Mouse (Mus musculus): Measurements from ENCODE around the gene Prkcg.
"Not testable (repeated sequence)": the region's sequence is repeated elsewhere in the genome, so short reads cannot be mapped to it uniquely, and the experiment has no call there.

Gene Prkcg

GRCm38 (mm10) chr7:3290257-3291033 lies 1.5 kb downstream of the Prkcg start:
- DNase-seq (ENCODE audit: extremely low read depth, low read depth, low spot score): no peak

- no peak for DNase-seq (ENCODE audit: extremely low read depth, low read depth, low spot score)
Observed at GRCm38 (mm10) chr7:3291197-3291596, 2.2 kb downstream of the Prkcg start.

DNA sequence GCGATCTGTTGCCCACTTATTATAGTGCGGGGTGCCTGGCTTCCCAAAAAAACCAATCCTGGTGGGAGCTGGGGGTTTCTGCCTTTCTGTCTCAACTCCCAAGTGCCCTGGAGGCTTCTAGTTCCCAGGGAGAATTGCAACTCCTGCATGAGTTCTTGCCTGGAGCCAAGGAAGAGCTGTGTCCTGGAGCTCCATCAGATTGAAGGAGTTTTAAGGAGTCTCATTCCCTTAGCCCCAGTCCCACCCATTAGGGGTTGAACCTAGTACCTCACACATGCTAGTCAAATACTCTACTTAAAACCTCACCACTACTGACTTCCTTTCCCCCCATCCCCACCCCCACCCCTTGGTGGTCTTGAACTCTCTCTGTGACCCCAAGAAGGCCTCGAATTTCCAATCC lies 2.8 kb downstream of the Prkcg start:
- DNase-seq (ENCODE audit: extremely low read depth, low read depth, low spot score): no peak

DNA sequence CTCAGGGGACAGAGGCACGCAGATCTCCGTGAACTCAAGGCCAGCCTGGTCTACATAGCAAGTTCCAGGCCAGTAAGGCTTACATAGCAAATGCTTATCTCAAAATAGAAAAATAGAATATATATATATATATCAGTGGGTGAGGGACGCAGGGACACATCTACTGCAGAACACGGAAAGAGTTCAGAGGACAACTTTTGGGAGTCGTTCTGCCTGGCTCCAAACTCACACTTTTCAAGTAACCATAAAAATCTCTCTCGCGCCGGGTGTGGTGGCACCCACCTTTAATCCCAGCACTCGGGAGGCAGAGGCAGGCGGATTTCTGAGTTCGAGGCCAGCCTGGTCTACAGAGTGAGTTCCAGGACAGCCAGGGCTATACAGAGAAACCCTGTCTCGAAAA lies 3.3 kb downstream of the Prkcg start:
- DNase-seq (ENCODE audit: extremely low read depth, low read depth, low spot score): not testable (repeated sequence)

GRCm38 (mm10) chr7:3292791-3293190 lies 3.8 kb downstream of the Prkcg start:
- no peak for DNase-seq (ENCODE audit: extremely low read depth, low read depth, low spot score)

DNA sequence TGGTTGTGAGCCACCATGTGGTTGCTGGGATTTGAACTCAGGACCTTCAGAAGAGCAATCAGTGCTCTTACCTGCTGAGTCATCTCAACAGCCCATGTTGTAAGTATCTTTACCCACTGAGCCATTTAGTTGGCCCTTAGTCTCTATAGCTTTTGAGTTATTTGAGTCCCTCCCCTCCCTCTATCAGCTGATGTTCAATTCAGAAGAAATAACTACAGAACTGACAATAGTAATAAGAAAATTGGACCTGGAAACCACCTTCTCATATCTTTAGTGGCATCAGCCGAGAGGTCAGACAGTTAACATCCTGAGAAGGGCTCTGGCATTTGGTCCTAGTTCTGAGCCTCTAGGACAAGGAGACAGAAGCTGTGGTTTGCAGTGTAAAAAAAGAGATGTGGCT lies 5.8 kb downstream of the Prkcg start:
- DNase-seq (ENCODE audit: extremely low read depth, low read depth, low spot score): no peak

GRCm38 (mm10) chr7:3295321-3296110 lies 6.5 kb downstream of the Prkcg start:
- DNase-seq (ENCODE audit: extremely low read depth, low read depth, low spot score): no peak

DNA sequence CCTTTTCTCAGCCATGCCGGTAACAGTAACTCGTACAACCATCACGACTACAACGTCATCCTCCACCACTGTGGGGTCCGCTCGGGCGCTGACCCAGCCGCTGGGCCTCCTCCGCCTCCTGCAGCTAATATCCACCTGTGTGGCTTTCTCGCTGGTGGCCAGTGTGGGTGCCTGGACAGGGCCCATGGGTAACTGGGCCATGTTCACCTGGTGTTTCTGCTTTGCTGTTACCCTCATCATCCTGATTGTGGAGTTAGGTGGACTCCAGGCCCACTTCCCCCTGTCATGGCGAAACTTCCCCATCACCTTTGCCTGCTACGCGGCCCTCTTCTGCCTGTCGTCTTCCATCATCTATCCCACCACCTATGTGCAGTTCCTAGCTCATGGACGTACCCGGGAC lies 7.7 kb downstream of the Prkcg start:
- no peak for DNase-seq (ENCODE audit: extremely low read depth, low read depth, low spot score)

DNA sequence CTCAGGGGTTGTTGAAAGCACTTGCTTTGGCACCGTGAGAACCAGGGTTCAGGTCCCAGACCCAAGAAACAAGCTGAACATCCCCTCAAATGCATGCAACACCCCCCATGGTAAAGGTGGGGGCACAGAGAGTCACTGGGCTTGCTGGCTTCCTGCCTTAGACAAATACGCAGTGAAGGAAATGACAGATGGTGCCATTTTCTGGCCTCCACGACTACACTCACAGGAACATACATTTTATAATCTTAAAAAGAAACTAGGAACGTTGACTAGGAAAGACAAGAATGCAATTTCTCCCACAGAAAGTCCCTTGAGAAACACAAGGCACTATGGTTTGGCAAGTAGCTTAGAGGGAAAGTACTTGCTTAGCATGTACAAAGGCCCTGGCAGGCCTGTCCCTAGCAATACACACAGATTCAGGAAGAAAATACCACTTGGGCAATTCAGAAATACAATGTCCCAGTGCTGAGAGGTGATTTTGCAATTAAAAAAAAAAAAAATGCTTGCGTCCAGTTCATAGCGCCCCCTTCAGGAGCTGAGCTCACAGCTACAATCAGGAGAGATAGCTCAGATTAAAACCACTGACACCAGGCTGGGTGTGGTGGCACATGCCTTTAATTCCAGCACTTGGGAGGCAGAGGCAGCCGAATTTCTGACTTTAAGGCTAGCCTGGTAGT lies 11.1 kb downstream of the Prkcg start:
- peak; percentile 81 for DNase-seq (ENCODE audit: extremely low read depth, low read depth, low spot score)

- DNase-seq (ENCODE audit: extremely low read depth, low read depth, low spot score): no peak
Observed at GRCm38 (mm10) chr7:3300891-3301627, 12.1 kb downstream of the Prkcg start.

DNA sequence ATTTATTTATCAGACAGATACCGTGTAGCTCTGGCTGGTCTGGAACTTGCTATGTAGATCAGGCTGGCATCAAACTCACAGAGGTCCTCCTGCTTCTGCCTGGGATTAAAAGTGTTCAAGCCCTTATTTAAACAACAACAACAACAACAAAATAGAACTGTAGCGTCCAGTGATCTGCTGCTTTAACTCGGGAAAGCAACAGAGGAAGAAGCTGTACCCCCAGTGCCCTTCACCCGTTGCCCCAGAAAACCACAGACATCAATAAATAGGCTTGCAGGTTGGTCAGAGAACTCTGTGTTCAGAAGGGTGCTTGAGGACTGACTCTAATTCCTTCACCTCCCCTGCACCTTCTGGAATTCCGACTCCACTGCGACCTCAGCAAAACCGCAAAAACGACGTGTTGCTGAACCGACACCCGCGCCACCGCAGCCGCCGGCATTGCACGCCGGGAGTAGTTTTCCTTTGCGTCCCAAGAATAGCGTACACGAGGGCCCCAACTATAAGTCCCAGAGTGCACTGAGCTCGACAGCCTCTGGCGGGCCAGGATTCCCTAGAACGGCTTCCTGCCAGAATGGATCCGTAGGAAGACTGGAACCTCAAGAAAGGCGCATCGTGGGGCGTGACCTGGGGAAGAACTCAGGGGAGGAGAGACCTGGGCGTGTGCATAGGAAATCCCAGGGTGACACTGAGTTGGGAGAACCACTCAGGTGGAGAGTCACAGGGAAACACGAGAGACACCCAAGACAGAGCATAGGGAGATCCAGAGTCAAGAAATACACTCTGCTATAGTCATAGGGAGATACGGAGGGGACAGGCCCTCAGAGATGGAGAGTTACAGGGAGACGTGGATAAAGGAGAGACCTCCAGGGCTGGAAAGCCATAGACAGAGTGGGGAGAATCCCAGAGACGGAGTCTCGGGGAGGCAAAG lies 12.9 kb downstream of the Prkcg start:
- DNase-seq (ENCODE audit: extremely low read depth, low read depth, low spot score): no peak

- DNase-seq (ENCODE audit: extremely low read depth, low read depth, low spot score): no peak
Observed at GRCm38 (mm10) chr7:3302556-3303275, 13.7 kb downstream of the Prkcg start.

DNA sequence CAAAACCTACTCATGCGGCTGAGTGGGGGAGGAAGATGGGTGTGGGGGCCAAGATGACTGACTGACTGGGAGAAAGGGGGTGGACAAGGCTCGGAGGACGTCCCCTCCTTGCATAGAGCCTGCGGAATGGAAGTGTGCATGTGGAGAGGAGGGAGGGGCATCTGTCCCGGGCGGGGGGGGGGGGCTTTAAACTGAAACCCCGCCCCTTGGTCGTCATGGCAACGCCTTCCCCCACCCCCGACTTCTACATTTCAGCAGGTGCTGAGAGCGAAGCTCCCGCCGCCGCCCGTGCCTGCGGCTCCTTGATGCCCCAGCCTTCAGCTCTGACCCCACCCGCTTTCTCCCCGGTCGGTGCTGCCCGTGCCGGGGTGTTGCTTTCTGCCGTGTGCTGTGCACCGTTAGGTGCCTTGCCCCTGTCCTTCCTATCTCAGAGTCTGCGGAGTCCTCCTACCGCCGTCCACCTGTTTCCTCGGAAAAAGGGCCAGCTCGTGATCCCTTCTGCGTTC lies 14.3 kb downstream of the Prkcg start:
- DNase-seq (ENCODE audit: extremely low read depth, low read depth, low spot score): no peak

- no peak for DNase-seq (ENCODE audit: extremely low read depth, low read depth, low spot score)
Observed at GRCm38 (mm10) chr7:3303789-3304188, 14.8 kb downstream of the Prkcg start.

- no peak for DNase-seq (ENCODE audit: extremely low read depth, low read depth, low spot score)
Observed at GRCm38 (mm10) chr7:3304298-3304697, 15.3 kb downstream of the Prkcg start.

DNA sequence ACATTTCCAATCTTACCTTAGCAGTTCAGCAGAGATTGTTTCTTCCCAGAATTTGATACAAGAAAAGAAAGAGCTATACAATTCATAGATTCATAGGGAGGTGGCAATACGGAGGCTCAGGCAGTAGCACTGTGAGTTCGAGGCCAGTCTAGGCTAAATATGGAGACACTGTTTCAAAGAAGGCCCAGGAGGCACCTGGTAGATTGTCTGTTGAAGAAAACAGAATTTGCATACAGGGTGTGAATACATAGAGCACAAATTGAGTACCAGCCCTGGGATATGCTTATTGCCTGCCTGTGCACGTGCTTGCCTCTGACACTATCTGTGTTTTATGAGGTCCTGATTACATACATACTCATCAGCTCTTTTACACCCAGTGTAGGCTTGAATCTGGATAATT lies 17.4 kb downstream of the Prkcg start:
- no peak for DNase-seq (ENCODE audit: extremely low read depth, low read depth, low spot score)

DNA sequence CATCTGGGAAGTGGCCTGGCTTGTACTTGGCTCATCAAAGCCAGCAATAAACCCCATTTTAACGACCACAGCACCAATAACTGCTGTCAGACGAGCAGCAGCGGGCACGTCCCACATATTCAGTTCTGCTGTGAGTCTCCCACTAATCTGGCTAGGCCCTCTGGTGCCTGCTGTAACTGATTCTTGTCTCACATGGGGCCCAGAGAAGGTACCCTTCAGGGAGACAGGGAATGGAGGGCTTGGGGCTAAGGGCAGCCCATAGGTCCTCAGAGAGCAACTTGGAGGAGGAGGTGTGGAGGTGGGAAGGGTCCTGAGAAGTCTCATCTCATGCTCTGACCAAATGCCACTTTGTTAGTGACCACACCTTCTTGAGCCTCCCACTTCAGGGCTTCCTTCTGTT lies 19.7 kb downstream of the Prkcg start:
- no peak for DNase-seq (ENCODE audit: extremely low read depth, low read depth, low spot score)

DNA sequence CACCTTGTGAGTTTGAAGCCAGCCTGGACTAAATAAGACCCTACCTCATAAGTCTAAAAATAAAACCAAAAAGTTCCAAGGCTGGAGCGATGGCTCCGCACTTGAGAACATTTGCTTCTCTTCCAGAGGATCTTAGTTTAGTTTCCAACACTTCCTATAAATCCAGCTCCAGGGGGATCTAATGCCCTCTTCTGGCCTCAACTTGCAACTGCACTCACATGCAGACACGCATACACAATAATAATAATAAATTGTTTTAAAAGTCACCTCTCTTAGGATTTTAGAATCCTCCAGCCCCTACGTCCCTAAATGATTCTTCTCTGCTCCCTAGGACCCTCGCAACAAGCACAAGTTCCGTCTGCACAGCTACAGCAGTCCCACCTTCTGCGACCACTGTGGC lies 21.3 kb downstream of the Prkcg start:
- no peak for DNase-seq (ENCODE audit: extremely low read depth, low read depth, low spot score)

DNA sequence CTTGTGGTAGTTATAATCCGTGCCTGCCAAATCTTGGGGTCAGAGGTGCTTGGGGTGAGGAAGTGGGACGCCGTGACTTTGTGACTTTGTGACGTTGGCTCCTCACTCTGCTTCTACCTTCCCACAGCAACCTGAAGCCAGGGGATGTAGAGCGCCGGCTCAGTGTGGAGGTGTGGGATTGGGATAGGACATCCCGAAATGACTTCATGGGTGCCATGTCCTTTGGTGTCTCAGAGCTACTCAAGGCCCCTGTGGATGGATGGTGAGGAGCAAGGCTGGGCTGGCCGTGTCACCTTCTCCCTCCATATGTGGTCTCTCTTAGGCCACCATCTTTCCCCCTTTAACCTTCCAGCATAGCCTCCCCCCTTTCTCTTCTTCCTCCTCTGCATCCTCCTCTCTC lies 24.6 kb downstream of the Prkcg start:
- DNase-seq (ENCODE audit: extremely low read depth, low read depth, low spot score): no peak
